Mouse (Mus musculus): Measurements from ENCODE around the gene Rgs19. TPM values are rescaled to one million over a fixed set of nuclear protein-coding genes. Genes with fewer than 3 reads are reported as not detected.
A peak's percentile ranks its signal among the peaks of the same experiment; 100 is the strongest.

The Rgs19 gene
- polyA plus RNA-seq, 1 experiment from 2014 or later, result 64.7 TPM

DNA sequence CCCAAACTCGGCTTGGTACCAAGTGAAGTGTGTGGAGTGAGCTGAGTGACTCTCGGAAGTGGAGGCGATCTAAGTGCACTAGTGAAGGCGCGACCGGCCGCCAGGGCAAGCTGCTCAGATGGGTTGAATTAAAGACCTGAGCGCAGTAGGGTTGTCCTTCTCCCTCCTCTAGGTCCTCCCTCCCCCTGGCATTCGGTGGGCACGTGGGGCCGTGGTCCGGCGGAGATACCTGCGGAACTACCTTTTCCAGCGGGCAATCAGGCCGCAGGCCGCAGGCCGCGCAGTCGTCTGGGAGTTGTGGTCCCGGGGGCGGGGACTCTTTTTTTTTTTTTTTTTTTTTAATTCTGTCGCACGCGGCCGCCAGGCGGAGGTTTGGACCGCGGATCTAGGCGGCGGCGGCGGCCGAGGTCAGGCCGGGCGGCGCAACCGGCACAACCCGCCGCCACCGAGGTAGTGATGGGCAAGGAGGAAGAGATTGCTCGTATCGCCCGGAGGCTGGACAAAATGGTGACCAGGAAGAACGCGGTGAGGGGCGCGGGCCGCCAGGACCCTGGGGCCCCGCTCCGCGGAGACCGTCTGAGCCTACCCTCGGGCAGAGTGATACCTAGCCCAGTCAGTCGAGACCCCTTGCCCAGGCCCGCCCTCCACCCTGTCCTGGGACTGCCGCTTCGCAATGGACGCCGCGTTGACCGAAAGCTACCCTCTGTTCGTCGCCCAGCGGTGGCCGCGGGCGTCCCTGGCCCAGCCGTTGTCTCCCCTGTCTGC lies 13.6 kb downstream of the Rgs19 start, which contains the start of gene Tcea2:
Tcea2 (plus strand) TSS at position 360 of the 765 bp plus-strand sequence.
- H3K9me3 ChIP-seq (ENCODE audit: control insufficient read depth, low read length), result no peaks in the 10 kb centered on the region
- H3K4me2 ChIP-seq (ENCODE audit: low read depth, low read length, severe bottlenecking), result peak within 1 kb of the TSS; percentile 96
- H3K27ac ChIP-seq (ENCODE audit: low read depth, low read length), result no peak within 1 kb of the TSS; the same call in 1 of the 2 replicates
- WGBS, result under 1% methylated on average over 65 of the region's 69 CpGs
- H3K27me3 ChIP-seq (ENCODE audit: control insufficient read depth, insufficient read depth, low read length), result no peaks in the 10 kb centered on the region
- no peaks in the 10 kb centered on the region for H3K36me3 ChIP-seq (ENCODE audit: control insufficient read depth, insufficient read depth, low read length)
- ATAC-seq (replicated peaks; ENCODE audit: low FRiP score) (peak; percentile 75), DNase-seq (ENCODE audit: low spot score) (peak; percentile 82)
- H3K4me3 ChIP-seq (ENCODE audit: low read depth, low read length), result peak within 1 kb of the TSS; percentile 59
- H3K4me1 ChIP-seq (replicated peaks; ENCODE audit: control insufficient read depth, insufficient read depth, low read length), result peaks cover 13% of the 10 kb centered on the region; the same call in 1 of the 2 replicates
- H3K9ac ChIP-seq (ENCODE audit: low read length), result peak within 1 kb of the TSS; percentile 88

DNA sequence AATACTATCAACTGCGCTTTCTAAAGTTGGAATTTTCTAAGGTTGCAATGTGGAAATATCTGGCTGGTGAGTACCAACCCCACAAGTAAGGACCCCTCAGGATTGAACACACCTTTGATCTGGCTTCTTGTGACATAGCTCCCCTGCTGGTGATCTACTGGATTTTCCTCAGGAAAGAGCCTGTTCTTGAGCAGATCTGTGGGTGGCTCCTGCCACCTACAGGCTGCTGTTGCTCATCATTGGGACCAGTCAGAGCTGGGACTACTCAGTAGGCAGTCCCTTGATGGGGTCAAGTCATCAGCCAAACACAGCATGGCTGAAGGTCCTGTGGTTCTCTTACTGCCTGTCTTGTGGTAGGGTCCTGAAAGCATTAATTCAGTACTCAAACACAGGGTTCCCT lies 15.0 kb downstream of the Rgs19 start:
- Histone ChIP-seq H3K4me1 (replicated peaks; ENCODE audit: control insufficient read depth, insufficient read depth, low read length) (peaks cover 13% of the 10 kb centered on the region; the same call in 1 of the 2 replicates), H3K9me3 (ENCODE audit: control insufficient read depth, low read length) (no peaks in the 10 kb centered on the region), H3K9ac (ENCODE audit: low read length) (no peak overlapping the region), H3K27me3 (ENCODE audit: control insufficient read depth, insufficient read depth, low read length) (no peaks in the 10 kb centered on the region), H3K4me2 (ENCODE audit: low read depth, low read length, severe bottlenecking) (no peak overlapping the region), H3K4me3 (ENCODE audit: low read depth, low read length) (no peak overlapping the region), H3K36me3 (ENCODE audit: control insufficient read depth, insufficient read depth, low read length) (no peaks in the 10 kb centered on the region), H3K27ac (ENCODE audit: low read depth, low read length) (no peak overlapping the region)
- WGBS, result 41% methylated on average over 1 of the region's 1 CpGs
- ATAC-seq (replicated peaks; ENCODE audit: low FRiP score) (peak; percentile 48; the same call in 1 of the 2 replicates), DNase-seq (ENCODE audit: low spot score) (peak; percentile 71)

DNA sequence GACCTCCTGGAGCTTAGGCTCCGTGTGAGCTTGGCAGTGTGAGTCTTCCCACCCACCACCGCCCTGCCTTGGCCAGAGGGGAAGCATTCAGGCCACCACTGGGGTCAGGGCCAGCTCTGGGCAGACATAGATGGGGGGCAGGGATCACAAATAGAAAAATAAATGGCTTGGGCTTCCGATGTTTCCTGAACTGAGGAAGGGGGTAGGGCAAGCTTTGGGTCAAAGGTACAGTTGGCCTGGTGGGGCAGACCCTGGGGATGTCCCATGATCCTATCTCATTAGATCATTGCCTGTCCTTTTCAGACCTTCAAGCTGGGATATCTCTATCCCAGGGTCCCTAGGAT lies 16.1 kb downstream of the Rgs19 start:
- H3K36me3 ChIP-seq (ENCODE audit: control insufficient read depth, insufficient read depth, low read length), result no peaks in the 10 kb centered on the region
- no peak overlapping the region for H3K4me2 ChIP-seq (ENCODE audit: low read depth, low read length, severe bottlenecking)
- H3K9me3 ChIP-seq (ENCODE audit: control insufficient read depth, low read length), result no peaks in the 10 kb centered on the region
- peaks cover 13% of the 10 kb centered on the region; the same call in 1 of the 2 replicates for H3K4me1 ChIP-seq (replicated peaks; ENCODE audit: control insufficient read depth, insufficient read depth, low read length)
- H3K27ac ChIP-seq (ENCODE audit: low read depth, low read length), result no peak overlapping the region
- peaks cover 4% of the 10 kb centered on the region for H3K27me3 ChIP-seq (ENCODE audit: control insufficient read depth, insufficient read depth, low read length)
- no peak overlapping the region for H3K4me3 ChIP-seq (ENCODE audit: low read depth, low read length)
- ATAC-seq (replicated peaks; ENCODE audit: low FRiP score), result no peak
- WGBS, result 61% methylated on average over 3 of the region's 3 CpGs
- DNase-seq (ENCODE audit: low spot score), result no peak
- H3K9ac ChIP-seq (ENCODE audit: low read length), result no peak overlapping the region

DNA sequence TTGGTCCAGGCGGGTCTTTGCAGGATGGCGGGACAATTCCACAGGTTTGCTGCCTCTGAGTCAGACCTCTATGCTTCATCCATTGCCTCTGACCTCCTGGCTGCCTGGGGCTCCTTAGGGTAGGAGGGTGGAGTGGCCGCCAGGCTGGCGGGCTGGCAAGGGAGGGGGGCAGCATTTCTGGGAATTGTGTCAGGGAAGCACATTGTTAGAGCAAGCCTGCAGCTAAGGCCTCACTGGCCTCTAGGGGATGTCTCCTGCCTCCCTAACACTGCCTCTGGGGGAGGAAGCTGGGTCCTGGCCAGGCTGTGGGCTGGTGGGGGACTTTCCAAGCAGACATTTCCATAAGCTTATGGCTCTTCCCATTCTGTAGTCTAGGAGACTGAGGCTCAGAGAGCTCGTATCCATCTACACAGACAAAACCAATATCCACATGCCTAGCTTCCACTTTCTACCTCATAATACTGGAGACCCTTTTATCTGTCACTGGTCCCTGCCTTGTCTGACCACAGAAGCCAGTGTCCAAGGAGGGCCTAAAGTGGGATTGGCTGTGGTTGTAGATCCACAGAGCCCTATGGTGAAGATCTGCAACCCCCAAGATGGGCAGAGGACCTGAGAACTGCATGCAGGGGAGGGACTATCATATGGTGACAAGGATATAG lies 16.6 kb downstream of the Rgs19 start:
- DNase-seq (ENCODE audit: low spot score), result no peak
- peaks cover 9% of the 10 kb centered on the region for H3K27me3 ChIP-seq (ENCODE audit: control insufficient read depth, insufficient read depth, low read length)
- no peak overlapping the region for H3K4me3 ChIP-seq (ENCODE audit: low read depth, low read length)
- H3K4me2 ChIP-seq (ENCODE audit: low read depth, low read length, severe bottlenecking), result no peak overlapping the region
- H3K36me3 ChIP-seq (ENCODE audit: control insufficient read depth, insufficient read depth, low read length), result no peaks in the 10 kb centered on the region
- WGBS, result 46% methylated on average over 5 of the region's 5 CpGs
- peaks cover 13% of the 10 kb centered on the region; the same call in 1 of the 2 replicates for H3K4me1 ChIP-seq (replicated peaks; ENCODE audit: control insufficient read depth, insufficient read depth, low read length)
- H3K9me3 ChIP-seq (ENCODE audit: control insufficient read depth, low read length), result no peaks in the 10 kb centered on the region
- no peak overlapping the region for H3K9ac ChIP-seq (ENCODE audit: low read length)
- ATAC-seq (replicated peaks; ENCODE audit: low FRiP score), result no peak
- H3K27ac ChIP-seq (ENCODE audit: low read depth, low read length), result no peak overlapping the region

DNA sequence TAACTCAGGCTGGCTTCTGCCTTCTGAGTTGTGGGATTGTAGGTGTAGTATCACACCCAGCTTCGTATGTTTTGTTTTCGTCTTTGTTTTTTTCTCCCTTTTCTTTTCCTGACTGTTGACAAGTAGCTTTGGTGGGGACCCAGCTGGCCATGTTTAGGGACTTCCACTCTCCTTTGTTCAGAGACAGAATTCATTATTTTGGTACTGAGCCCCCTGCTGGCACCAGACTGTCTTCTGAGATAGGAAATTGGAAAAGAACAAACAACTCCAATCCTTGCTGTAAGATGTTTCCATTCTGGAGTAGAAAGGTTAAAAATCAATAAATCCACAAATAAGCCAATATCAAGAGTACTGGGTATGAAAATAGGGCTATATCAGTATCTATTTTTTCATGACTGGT lies 17.4 kb downstream of the Rgs19 start:
- no peak overlapping the region for H3K27ac ChIP-seq (ENCODE audit: low read depth, low read length)
- H3K4me1 ChIP-seq (replicated peaks; ENCODE audit: control insufficient read depth, insufficient read depth, low read length), result peaks cover 13% of the 10 kb centered on the region; the same call in 1 of the 2 replicates
- no peak overlapping the region for H3K4me2 ChIP-seq (ENCODE audit: low read depth, low read length, severe bottlenecking)
- H3K27me3 ChIP-seq (ENCODE audit: control insufficient read depth, insufficient read depth, low read length), result peaks cover 17% of the 10 kb centered on the region
- no peak overlapping the region for H3K9ac ChIP-seq (ENCODE audit: low read length)
- H3K9me3 ChIP-seq (ENCODE audit: control insufficient read depth, low read length), result no peaks in the 10 kb centered on the region
- WGBS, result 25% methylated on average over 2 of the region's 2 CpGs
- no peaks in the 10 kb centered on the region for H3K36me3 ChIP-seq (ENCODE audit: control insufficient read depth, insufficient read depth, low read length)
- DNase-seq (ENCODE audit: low spot score) (no peak), ATAC-seq (replicated peaks; ENCODE audit: low FRiP score) (no peak)
- no peak overlapping the region for H3K4me3 ChIP-seq (ENCODE audit: low read depth, low read length)

DNA sequence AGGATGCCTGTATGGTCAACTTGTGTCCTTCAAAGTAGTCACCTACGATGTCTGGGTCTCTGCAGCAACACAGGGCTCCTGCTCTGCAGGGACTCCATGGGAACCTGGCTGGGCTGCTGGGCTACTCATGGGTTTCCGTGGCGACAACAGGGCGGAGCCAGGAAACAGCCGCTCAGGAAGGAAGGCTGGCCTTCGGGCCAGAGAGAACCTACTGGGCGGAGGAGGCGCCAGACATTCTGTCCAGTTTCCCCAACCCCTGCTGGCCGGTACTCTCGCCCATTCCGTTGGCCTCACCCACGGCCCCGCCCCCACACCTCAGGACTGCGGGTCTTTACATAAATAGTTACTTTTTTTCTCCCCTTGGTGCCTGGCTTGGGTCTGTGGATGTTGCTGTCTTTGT lies 18.3 kb downstream of the Rgs19 start:
- under 1% methylated on average over 14 of the region's 14 CpGs for WGBS
- H3K4me2 ChIP-seq (ENCODE audit: low read depth, low read length, severe bottlenecking), result peak overlapping the region; percentile 8; the same call in 1 of the 2 replicates
- H3K27ac ChIP-seq (ENCODE audit: low read depth, low read length), result no peak overlapping the region
- H3K9ac ChIP-seq (ENCODE audit: low read length), result no peak overlapping the region
- H3K27me3 ChIP-seq (ENCODE audit: control insufficient read depth, insufficient read depth, low read length), result peaks cover 27% of the 10 kb centered on the region
- ATAC-seq (replicated peaks; ENCODE audit: low FRiP score), result no peak; the same call in 1 of the 2 replicates
- H3K4me3 ChIP-seq (ENCODE audit: low read depth, low read length), result no peak overlapping the region
- no peaks in the 10 kb centered on the region for H3K9me3 ChIP-seq (ENCODE audit: control insufficient read depth, low read length)
- H3K4me1 ChIP-seq (replicated peaks; ENCODE audit: control insufficient read depth, insufficient read depth, low read length), result peaks cover 14% of the 10 kb centered on the region; the same call in 1 of the 2 replicates
- no peaks in the 10 kb centered on the region for H3K36me3 ChIP-seq (ENCODE audit: control insufficient read depth, insufficient read depth, low read length)
- peak; percentile 70 for DNase-seq (ENCODE audit: low spot score)

DNA sequence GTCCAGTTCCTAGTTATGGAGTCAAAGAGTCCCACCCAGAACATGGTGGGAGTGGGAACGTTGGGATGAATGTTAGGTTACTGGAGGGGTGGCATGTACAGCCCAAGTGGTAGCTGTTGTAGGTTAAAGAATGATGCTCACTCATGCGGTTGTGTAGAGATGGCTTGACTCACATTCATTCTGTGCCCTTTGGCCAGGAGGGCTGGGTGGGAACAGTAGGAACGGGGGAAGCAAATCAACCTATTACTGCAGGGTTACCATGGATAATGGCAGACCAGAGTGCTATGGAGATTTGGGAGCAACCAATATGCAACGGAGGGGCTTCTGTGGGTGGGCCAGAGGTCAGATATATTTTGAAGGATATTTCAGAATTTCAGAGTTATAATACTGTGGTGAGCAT lies 18.8 kb downstream of the Rgs19 start:
- no peak overlapping the region for H3K27ac ChIP-seq (ENCODE audit: low read depth, low read length)

DNA sequence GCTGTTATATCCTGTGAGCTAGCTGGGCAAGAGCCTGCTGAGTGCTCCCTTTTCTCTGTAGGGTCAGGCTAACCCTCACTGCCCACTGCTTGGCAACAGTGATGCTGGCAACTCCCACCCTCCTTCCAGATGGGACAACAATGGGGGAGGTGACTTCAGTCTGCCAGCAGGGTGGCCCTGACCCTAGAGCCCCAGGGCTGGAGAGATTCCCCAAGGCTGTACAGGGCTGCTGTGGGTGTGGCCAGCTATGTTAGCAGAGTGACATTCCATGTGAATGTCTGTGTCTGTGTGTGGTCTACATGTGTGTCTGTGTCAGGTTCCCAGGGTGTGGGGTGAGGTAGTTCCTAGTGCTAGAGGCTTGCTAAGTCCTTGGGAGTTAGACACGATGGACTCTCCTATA lies 20.3 kb downstream of the Rgs19 start:
- Histone ChIP-seq H3K4me3 (ENCODE audit: low read depth, low read length) (no peak overlapping the region), H3K36me3 (ENCODE audit: control insufficient read depth, insufficient read depth, low read length) (no peaks in the 10 kb centered on the region), H3K9me3 (ENCODE audit: control insufficient read depth, low read length) (no peaks in the 10 kb centered on the region), H3K27ac (ENCODE audit: low read depth, low read length) (no peak overlapping the region), H3K4me2 (ENCODE audit: low read depth, low read length, severe bottlenecking) (no peak overlapping the region), H3K9ac (ENCODE audit: low read length) (no peak overlapping the region), H3K27me3 (ENCODE audit: control insufficient read depth, insufficient read depth, low read length) (peaks cover 42% of the 10 kb centered on the region), H3K4me1 (replicated peaks; ENCODE audit: control insufficient read depth, insufficient read depth, low read length) (peaks cover 13% of the 10 kb centered on the region; the same call in 1 of the 2 replicates)
- no peak for ATAC-seq (replicated peaks; ENCODE audit: low FRiP score)
- 56% methylated on average over 1 of the region's 1 CpGs for WGBS
- DNase-seq (ENCODE audit: low spot score), result no peak

More for the DNA sequence above, 18.8 kb downstream of the Rgs19 start:
- Histone ChIP-seq H3K4me2 (ENCODE audit: low read depth, low read length, severe bottlenecking) (no peak overlapping the region), H3K9me3 (ENCODE audit: control insufficient read depth, low read length) (no peaks in the 10 kb centered on the region), H3K27me3 (ENCODE audit: control insufficient read depth, insufficient read depth, low read length) (peaks cover 32% of the 10 kb centered on the region), H3K4me1 (replicated peaks; ENCODE audit: control insufficient read depth, insufficient read depth, low read length) (peaks cover 18% of the 10 kb centered on the region; the same call in 1 of the 2 replicates), H3K36me3 (ENCODE audit: control insufficient read depth, insufficient read depth, low read length) (no peaks in the 10 kb centered on the region), H3K4me3 (ENCODE audit: low read depth, low read length) (no peak overlapping the region), H3K9ac (ENCODE audit: low read length) (no peak overlapping the region)
- WGBS, result 71% methylated on average over 4 of the region's 4 CpGs
- ATAC-seq (replicated peaks; ENCODE audit: low FRiP score) (no peak), DNase-seq (ENCODE audit: low spot score) (no peak)

Data from forebrain, embryonic 11.5 days (tissue).